Mouse (Mus musculus) cerebellum, postnatal 25 days (tissue): Measurements from ENCODE around the gene Ikzf1.

ENCODE experiments used
- DNase-seq, 2 experiments: peaks; one replicate each; pipeline ENCODE4 v3.0.0; 2021; ENCODE audit warnings: mixed read lengths in 2 of 2

Ikzf1 gene

GRCm38 (mm10) chr11:11690059-11690844 is 5.4 kb downstream of the Ikzf1 start:
- DNase-seq, result no peak

- no peak for DNase-seq
Observed at GRCm38 (mm10) chr11:11690845-11691196, 6.0 kb downstream of the Ikzf1 start.

GRCm38 (mm10) chr11:11691324-11692058 is 6.7 kb downstream of the Ikzf1 start:
- no peak for DNase-seq

GRCm38 (mm10) chr11:11692558-11693166 is 7.9 kb downstream of the Ikzf1 start:
- DNase-seq, result no peak

GRCm38 (mm10) chr11:11693446-11693845 is 8.6 kb downstream of the Ikzf1 start:
- DNase-seq, result no peak

GRCm38 (mm10) chr11:11694072-11694471 is 9.3 kb downstream of the Ikzf1 start:
- DNase-seq, result no peak

- DNase-seq, result no peak
Observed at GRCm38 (mm10) chr11:11694472-11695177, 9.8 kb downstream of the Ikzf1 start.

- no peak for DNase-seq
Observed at GRCm38 (mm10) chr11:11695211-11695887, 10.5 kb downstream of the Ikzf1 start.

- no peak for DNase-seq
Observed at GRCm38 (mm10) chr11:11695907-11696306, 11.1 kb downstream of the Ikzf1 start.

GRCm38 (mm10) chr11:11696814-11697213 is 12.0 kb downstream of the Ikzf1 start:
- no peak for DNase-seq

- no peak for DNase-seq
Observed at GRCm38 (mm10) chr11:11701378-11701777, 16.6 kb downstream of the Ikzf1 start.

- DNase-seq, result no peak
Observed at GRCm38 (mm10) chr11:11703776-11704175, 19.0 kb downstream of the Ikzf1 start.

GRCm38 (mm10) chr11:11708154-11708719 is 23.4 kb downstream of the Ikzf1 start:
- no peak for DNase-seq

GRCm38 (mm10) chr11:11709311-11709710 is 24.5 kb downstream of the Ikzf1 start:
- DNase-seq, result no peak

GRCm38 (mm10) chr11:11710718-11711117 is 25.9 kb downstream of the Ikzf1 start:
- DNase-seq, result no peak

GRCm38 (mm10) chr11:11711748-11712147 is 26.9 kb downstream of the Ikzf1 start:
- DNase-seq, result no peak

GRCm38 (mm10) chr11:11714676-11715075 is 29.9 kb downstream of the Ikzf1 start:
- DNase-seq, result no peak

- no peak for DNase-seq
Observed at GRCm38 (mm10) chr11:11715963-11716691, 31.3 kb downstream of the Ikzf1 start.

- no peak for DNase-seq
Observed at GRCm38 (mm10) chr11:11716692-11717037, 31.9 kb downstream of the Ikzf1 start.

- DNase-seq, result peak; percentile 9 to 11
Observed at GRCm38 (mm10) chr11:11717606-11718167, 32.9 kb downstream of the Ikzf1 start.

GRCm38 (mm10) chr11:11719748-11720147 is 34.9 kb downstream of the Ikzf1 start:
- DNase-seq, result no peak
